Mouse (Mus musculus) cerebellum, adult 8-10 months (tissue): ENCODE data around the gene Dram1.

Experiments used
- DNase-seq: peaks from one replicate; pipeline ENCODE4 v3.0.0; 2022

Gene Dram1

DNA sequence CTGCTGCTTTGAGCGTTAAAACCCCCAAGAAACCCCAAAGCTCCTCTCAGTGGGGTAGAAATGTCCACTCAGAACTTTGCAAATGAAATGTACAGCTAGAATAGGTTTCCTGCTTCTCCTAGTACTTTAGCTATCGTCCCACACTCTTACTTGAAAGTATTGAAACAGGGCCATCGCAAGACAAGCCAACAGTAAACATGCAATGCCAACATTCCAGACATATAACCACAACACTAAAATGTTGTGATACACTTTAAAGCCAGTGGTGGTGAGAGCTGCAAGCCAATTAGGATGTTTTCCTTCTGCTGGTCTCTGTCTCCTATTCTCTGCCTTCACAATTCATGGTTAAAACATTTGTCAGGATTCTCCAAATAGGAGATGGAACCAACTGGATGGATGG, 97.2 kb downstream of the Dram1 start:
- no peak for DNase-seq

DNA sequence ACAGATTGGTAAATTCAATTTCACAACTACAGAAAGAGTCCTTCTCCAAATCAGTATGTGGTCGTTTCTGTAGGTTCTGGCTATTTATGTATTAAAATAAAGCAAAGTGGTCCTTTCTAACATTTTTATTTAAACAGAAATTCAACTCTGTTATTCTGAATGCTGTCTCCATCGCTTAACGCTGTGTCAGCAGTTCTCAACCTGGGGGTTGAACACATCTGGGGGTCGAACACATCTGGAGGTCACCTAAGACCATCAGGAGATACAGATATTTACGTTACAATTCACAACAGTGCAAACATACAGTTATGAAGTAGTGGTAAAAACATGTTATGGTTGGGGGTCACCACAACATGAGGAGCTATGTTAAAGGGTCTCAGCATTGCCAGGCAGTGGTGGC, 104.8 kb downstream of the Dram1 start:
- no peak for DNase-seq
